In genomic region chr11:29702721-29703120, GRCm38 (mm10) we compare ENCODE assay signal across 19 mouse cellular contexts. TPM values are rescaled to one million over a fixed set of nuclear protein-coding genes. Genes with fewer than 3 reads are reported as not detected.
A peak's percentile ranks its signal among the peaks of the same experiment; 100 is the strongest.
DNase-seq lines count a peak whose midpoint lies in the region; ATAC-seq and TF ChIP-seq lines count a peak whose summit lies in the region.
"Had no signal": no experiment of that assay in that cellular context is flagged by ENCODE, and none has a peak within 500 bp of the region (broad histone marks: within the 10 kb centered on the region; RNA-seq: fewer than 3 reads in every experiment).

No protein-coding gene starts in this region.

- no peak for TF ChIP-seq CTCF in bone marrow macrophage, adult 2 months (IDR thresholded peaks at IDR 0.05; ENCODE audit: low read depth, low read length)

- intact Hi-C loops in gastrocnemius, postnatal 14 days (cut with DNase I; ENCODE audit: low total_unique reads), result no loop called here

- peaks cover 15% of the 10 kb centered on the region for H3K36me3 ChIP-seq in kidney, embryonic 15.5 days

- no peak for ATAC-seq in kidney, embryonic 15.5 days (replicated peaks; ENCODE audit: low FRiP score)
- ATAC-seq: activated CD4-positive, CD25-positive, alpha-beta regulatory T cell, adult 4 months; inflammation-experienced regulatory T-cells, adult 6 months had no signal

- peak; percentile 27 for DNase-seq in adrenal gland, postnatal 14 days
- DNase-seq in adrenal gland, postnatal 36 days, result no peak
- DNase-seq in gastrocnemius, postnatal 14 days, result peak; percentile 13
- DNase-seq in gastrocnemius, postnatal 4 days (ENCODE audit: low spot score in 2 of 2), result no peak
- peak; percentile 6 for DNase-seq in kidney, postnatal 14 days
- no peak for DNase-seq in left cerebral cortex, adult 9 months (ENCODE audit: low spot score in 2 of 2)
- DNase-seq: embryo, embryonic 11 days; right cerebral cortex, postnatal 25 days; thymus, postnatal 36 days had no signal

- no peak overlapping the region for H3K4me3 ChIP-seq in kidney, embryonic 15.5 days (replicated peaks)
- no peak overlapping the region for H3K4me3 ChIP-seq in bone marrow macrophage, adult 2 months (ENCODE audit: insufficient read depth, low read length)
- H3K4me3 ChIP-seq: forebrain, embryonic 12.5 days; layer of hippocampus, adult 2 months; left cerebral cortex, adult 2 months; limb, embryonic 13.5 days; liver, embryonic 15.5 days; neural tube, embryonic 13.5 days had no signal

- WGBS in kidney, embryonic 15.5 days, result 80% methylated on average over 3 of the region's 3 CpGs

- no peak for TF ChIP-seq POLR2A in bone marrow macrophage, adult 2 months (IDR thresholded peaks at IDR 0.05; ENCODE audit: borderline replicate concordance, low read depth, low read length)

- H3K27me3 ChIP-seq in kidney, embryonic 15.5 days, result no peaks in the 10 kb centered on the region
- H3K27me3 ChIP-seq: forebrain, embryonic 12.5 days; limb, embryonic 13.5 days; liver, embryonic 15.5 days; neural tube, embryonic 13.5 days had no signal

- H3K4me2 ChIP-seq in kidney, embryonic 15.5 days, result no peak overlapping the region
- H3K4me2 ChIP-seq: forebrain, embryonic 12.5 days; limb, embryonic 13.5 days; liver, embryonic 15.5 days; neural tube, embryonic 13.5 days had no signal

- H3K27ac ChIP-seq in kidney, embryonic 15.5 days, result no peak overlapping the region
- H3K27ac ChIP-seq in bone marrow macrophage, adult 2 months (ENCODE audit: insufficient read depth, low read depth, low read length), result peak overlapping the region; percentile 4; the same call in 1 of the 2 replicates
- H3K27ac ChIP-seq: forebrain, embryonic 12.5 days; layer of hippocampus, adult 2 months; left cerebral cortex, adult 2 months; limb, embryonic 13.5 days; liver, embryonic 15.5 days; neural tube, embryonic 13.5 days had no signal

- no peak overlapping the region for H3K9ac ChIP-seq in kidney, embryonic 15.5 days
- H3K9ac ChIP-seq: forebrain, embryonic 12.5 days; limb, embryonic 13.5 days; liver, embryonic 15.5 days; neural tube, embryonic 13.5 days had no signal

- H3K9me3 ChIP-seq in kidney, embryonic 15.5 days (replicated peaks), result no peaks in the 10 kb centered on the region
- H3K9me3 ChIP-seq: forebrain, embryonic 12.5 days; limb, embryonic 13.5 days; liver, embryonic 15.5 days; neural tube, embryonic 13.5 days had no signal

- H3K4me1 ChIP-seq in kidney, embryonic 15.5 days, result peaks cover 5% of the 10 kb centered on the region; the same call in 1 of the 2 replicates
- peaks cover 31% of the 10 kb centered on the region for H3K4me1 ChIP-seq in bone marrow macrophage, adult 2 months (ENCODE audit: control insufficient read depth, insufficient read depth, low read length)
- H3K4me1 ChIP-seq: limb, embryonic 13.5 days; liver, embryonic 15.5 days had no signal

RNA-seq across cellular contexts. Expression of gene Rtn4, which starts 10.0 kb away (rescaled TPM):
- 304 and 307 TPM in 2 replicates for total RNA-seq in adrenal gland, postnatal 14 days (2021)
- 100 to 1,000 TPM; 312 to 517 TPM for total RNA-seq in adrenal gland, postnatal 36 days (2021)
- total RNA-seq in gastrocnemius, postnatal 14 days (2021), result 100 to 1,000 TPM; 923 to 949 TPM
- total RNA-seq in gastrocnemius, postnatal 4 days (2021), result 100 to 1,000 TPM; 699 to 725 TPM
- 54.8 and 56.0 TPM in 2 replicates for polyA plus RNA-seq in kidney, embryonic 15.5 days (2015; fragmentation: Nextera tagmentation; extraction: Ambion mirVana)
- 853 and 919 TPM in 2 replicates for polyA plus RNA-seq in bone marrow macrophage, adult 2 months (2012; ENCODE audit: insufficient read depth, insufficient read length, missing spikeins)

Comparison
In these comparisons a context has a peak if more than half of its experiments do, and no peak if none do; other contexts are left out.
1. DNase-seq: peak in adrenal gland, postnatal 14 days (single experiment), gastrocnemius, postnatal 14 days (single experiment) and kidney, postnatal 14 days (single experiment); none in adrenal gland, postnatal 36 days (0 of 2), gastrocnemius, postnatal 4 days (0 of 2) and left cerebral cortex, adult 9 months (0 of 2).